26 mouse cellular contexts compared by ENCODE assay signal in genomic region chr12:56537931-56538330, GRCm38 (mm10). TPM values are rescaled to one million over a fixed set of nuclear protein-coding genes. Genes with fewer than 3 reads are reported as not detected.
DNase-seq lines count a peak whose midpoint lies in the region; ATAC-seq and TF ChIP-seq lines count a peak whose summit lies in the region.
"Had no signal": no experiment of that assay in that cellular context is flagged by ENCODE, and none has a peak within 500 bp of the region (broad histone marks: within the 10 kb centered on the region; RNA-seq: fewer than 3 reads in every experiment).

No protein-coding gene starts in this region.

- no peaks in the 10 kb centered on the region; the same call in 1 of the 2 replicates for H3K36me3 ChIP-seq in forebrain, embryonic 11.5 days (ENCODE audit: control insufficient read depth, insufficient read depth, low read length)
- no peaks in the 10 kb centered on the region for H3K36me3 ChIP-seq in forebrain, embryonic 16.5 days (ENCODE audit: control insufficient read depth, insufficient read depth)
- no peaks in the 10 kb centered on the region for H3K36me3 ChIP-seq in lung, postnatal 0 days (ENCODE audit: insufficient read depth, low read length)
- no peaks in the 10 kb centered on the region for H3K36me3 ChIP-seq in forebrain, embryonic 13.5 days (ENCODE audit: poor library complexity, severe bottlenecking)
- no peaks in the 10 kb centered on the region for H3K36me3 ChIP-seq in limb, embryonic 11.5 days (ENCODE audit: control insufficient read depth, insufficient read depth, low read length)
- H3K36me3 ChIP-seq: embryonic facial prominence, embryonic 12.5 days; liver, embryonic 15.5 days had no signal

- WGBS in forebrain, embryonic 11.5 days, result 3% methylated on average over 6 of the region's 6 CpGs
- WGBS in forebrain, embryonic 16.5 days, result under 1% methylated on average over 6 of the region's 6 CpGs
- WGBS in lung, postnatal 0 days, result 5% methylated on average over 6 of the region's 6 CpGs
- WGBS in forebrain, embryonic 13.5 days, result 2% methylated on average over 6 of the region's 6 CpGs
- WGBS in limb, embryonic 11.5 days, result 3% methylated on average over 6 of the region's 6 CpGs

- no peak overlapping the region for H3K27ac ChIP-seq in forebrain, embryonic 11.5 days (ENCODE audit: low read depth, low read length)
- no peak overlapping the region for H3K27ac ChIP-seq in forebrain, embryonic 16.5 days (ENCODE audit: low read length)
- H3K27ac ChIP-seq in lung, postnatal 0 days (ENCODE audit: low read length), result peak overlapping the region; percentile 96
- no peak overlapping the region for H3K27ac ChIP-seq in forebrain, embryonic 13.5 days
- no peak overlapping the region for H3K27ac ChIP-seq in limb, embryonic 11.5 days (replicated peaks; ENCODE audit: low read depth, low read length)
- H3K27ac ChIP-seq: embryonic facial prominence, embryonic 12.5 days; hindbrain, embryonic 14.5 days; kidney, postnatal 0 days; liver, embryonic 15.5 days had no signal

- peak; percentile 4; the same call in 1 of the 2 replicates for TF ChIP-seq CTCF in lung, postnatal 0 days (IDR thresholded peaks at IDR 0.05)

- peaks cover 90% of the 10 kb centered on the region for H3K27me3 ChIP-seq in forebrain, embryonic 11.5 days (ENCODE audit: control insufficient read depth, insufficient read depth, low read length)
- H3K27me3 ChIP-seq in forebrain, embryonic 16.5 days (replicated peaks; ENCODE audit: control insufficient read depth, insufficient read depth, low read length), result peaks cover 78% of the 10 kb centered on the region
- H3K27me3 ChIP-seq in lung, postnatal 0 days (replicated peaks; ENCODE audit: insufficient read depth, low read length), result peaks cover 24% of the 10 kb centered on the region; the same call in 1 of the 2 replicates
- peaks cover 100% of the 10 kb centered on the region for H3K27me3 ChIP-seq in forebrain, embryonic 13.5 days
- peaks cover 93% of the 10 kb centered on the region for H3K27me3 ChIP-seq in limb, embryonic 11.5 days (ENCODE audit: control insufficient read depth, insufficient read depth, low read length)

- H3K4me3 ChIP-seq in forebrain, embryonic 11.5 days (ENCODE audit: low read depth, low read length), result peak overlapping the region; percentile 40; the same call in 1 of the 2 replicates
- no peak overlapping the region for H3K4me3 ChIP-seq in forebrain, embryonic 16.5 days (replicated peaks; ENCODE audit: low read length)
- peak overlapping the region; percentile 60; the same call in 1 of the 2 replicates for H3K4me3 ChIP-seq in lung, postnatal 0 days (ENCODE audit: low read depth, low read length)
- H3K4me3 ChIP-seq in forebrain, embryonic 13.5 days, result peak overlapping the region; percentile 43
- no peak overlapping the region for H3K4me3 ChIP-seq in limb, embryonic 11.5 days (ENCODE audit: low read depth, low read length)
- H3K4me3 ChIP-seq: embryonic facial prominence, embryonic 12.5 days; liver, embryonic 15.5 days had no signal

- no peak for ATAC-seq in forebrain, embryonic 11.5 days (replicated peaks; ENCODE audit: low FRiP score)
- ATAC-seq in forebrain, embryonic 16.5 days, result no peak
- no peak for ATAC-seq in lung, postnatal 0 days
- ATAC-seq in forebrain, embryonic 13.5 days, result no peak
- no peak for ATAC-seq in limb, embryonic 11.5 days (ENCODE audit: insufficient number of reproducible peaks, low FRiP score, low TSS enrichment, low read depth)
- ATAC-seq: inflammation-experienced regulatory T-cells, adult 6 months had no signal

- TF ChIP-seq EP300 in lung, postnatal 0 days (IDR thresholded peaks at IDR 0.05), result no peak

- no peak for DNase-seq in forebrain, embryonic 11.5 days (ENCODE audit: low spot score)
- DNase-seq in lung, postnatal 0 days (ENCODE audit: low spot score), result no peak
- DNase-seq in lung, adult 18-20 months, result no peak
- DNase-seq in limb, embryonic 11.5 days (ENCODE audit: low spot score), result peak; percentile 29
- DNase-seq in adrenal gland, postnatal 36 days, result no peak
- DNase-seq: adrenal gland, postnatal 25 days; cerebellum, adult 9-10 months; gastrocnemius, postnatal 36 days; kidney, adult 2 months; layer of hippocampus, adult 9-11 months; liver; right cerebral cortex, postnatal 25 days; spleen, adult 18-20 months had no signal

- no peaks in the 10 kb centered on the region for H3K9me3 ChIP-seq in forebrain, embryonic 11.5 days (ENCODE audit: control insufficient read depth, low read length)
- no peaks in the 10 kb centered on the region for H3K9me3 ChIP-seq in forebrain, embryonic 16.5 days (ENCODE audit: control insufficient read depth, low read length)
- H3K9me3 ChIP-seq in lung, postnatal 0 days (ENCODE audit: low read length), result no peaks in the 10 kb centered on the region
- no peaks in the 10 kb centered on the region for H3K9me3 ChIP-seq in forebrain, embryonic 13.5 days (replicated peaks)
- H3K9me3 ChIP-seq in limb, embryonic 11.5 days (ENCODE audit: control insufficient read depth, low read length), result no peaks in the 10 kb centered on the region
- H3K9me3 ChIP-seq: embryonic facial prominence, embryonic 12.5 days; liver, embryonic 15.5 days had no signal

- 0 out of 2 replicates have a peak, but pooled peaks cover 3% of the 10 kb centered on the region for H3K4me1 ChIP-seq in forebrain, embryonic 11.5 days (replicated peaks; ENCODE audit: control insufficient read depth, insufficient read depth, low read length)
- H3K4me1 ChIP-seq in forebrain, embryonic 16.5 days (replicated peaks; ENCODE audit: control insufficient read depth, insufficient read depth, low read length), result peaks cover 20% of the 10 kb centered on the region
- no peaks in the 10 kb centered on the region for H3K4me1 ChIP-seq in lung, postnatal 0 days (ENCODE audit: insufficient read depth, low read depth, low read length)
- H3K4me1 ChIP-seq in forebrain, embryonic 13.5 days, result peaks cover 18% of the 10 kb centered on the region
- H3K4me1 ChIP-seq in limb, embryonic 11.5 days (ENCODE audit: control insufficient read depth, insufficient read depth, low read length), result peaks cover 7% of the 10 kb centered on the region; the same call in 1 of the 2 replicates
- H3K4me1 ChIP-seq: liver, embryonic 15.5 days had no signal

- H3K4me2 ChIP-seq in forebrain, embryonic 11.5 days (ENCODE audit: low read depth, low read length, severe bottlenecking), result peak overlapping the region; percentile 35; the same call in 1 of the 2 replicates
- H3K4me2 ChIP-seq in forebrain, embryonic 16.5 days (ENCODE audit: low read length), result no peak overlapping the region
- H3K4me2 ChIP-seq in lung, postnatal 0 days (replicated peaks; ENCODE audit: low read depth, low read length), result peak overlapping the region; percentile 55
- H3K4me2 ChIP-seq in forebrain, embryonic 13.5 days, result peak overlapping the region; percentile 44
- H3K4me2 ChIP-seq in limb, embryonic 11.5 days (ENCODE audit: low read depth, severe bottlenecking), result no peak overlapping the region
- H3K4me2 ChIP-seq: embryonic facial prominence, embryonic 12.5 days; hindbrain, embryonic 14.5 days; liver, embryonic 15.5 days had no signal

- no peak overlapping the region for H3K9ac ChIP-seq in forebrain, embryonic 11.5 days (ENCODE audit: low read length)
- no peak overlapping the region for H3K9ac ChIP-seq in forebrain, embryonic 16.5 days (replicated peaks; ENCODE audit: low read depth, low read length)
- peak overlapping the region; percentile 92 for H3K9ac ChIP-seq in lung, postnatal 0 days (replicated peaks; ENCODE audit: low read depth)
- H3K9ac ChIP-seq in forebrain, embryonic 13.5 days, result peak overlapping the region; percentile 54; the same call in 1 of the 2 replicates
- H3K9ac ChIP-seq in limb, embryonic 11.5 days (ENCODE audit: low read length), result no peak overlapping the region
- H3K9ac ChIP-seq: embryonic facial prominence, embryonic 12.5 days; hindbrain, embryonic 14.5 days; liver, embryonic 15.5 days had no signal

RNA-seq across cellular contexts. Expression of gene Nkx2-1, which starts 1.2 kb away (rescaled TPM):
- polyA plus RNA-seq in forebrain, embryonic 11.5 days (2014; fragmentation: Nextera tagmentation; extraction: Ambion mirVana), result 36.6 and 45.7 TPM in 2 replicates
- 4.7 and 8.1 TPM in 2 replicates for polyA plus RNA-seq in forebrain, embryonic 16.5 days (2015; fragmentation: Nextera tagmentation; extraction: Ambion mirVana)
- polyA plus RNA-seq in lung, postnatal 0 days (2015; fragmentation: Nextera tagmentation; extraction: Ambion mirVana), result 62.7 and 68.7 TPM in 2 replicates
- 12.4 and 22.6 TPM in 2 replicates for polyA plus RNA-seq in forebrain, embryonic 13.5 days (2015; fragmentation: Nextera tagmentation; extraction: Ambion mirVana)
- not detected in 2 replicates for polyA plus RNA-seq in limb, embryonic 11.5 days (2014; fragmentation: Nextera tagmentation; extraction: Ambion mirVana)
- not detected for total RNA-seq in adrenal gland, postnatal 36 days (2021)
- total RNA-seq: adrenal gland, postnatal 25 days; ES-E14; gastrocnemius, adult 18-20 months; gastrocnemius, postnatal 36 days; heart, adult 8-10 months; megakaryocyte, adult 5-6 weeks had no signal
- polyA plus RNA-seq: hindbrain, embryonic 14.5 days; inflammation-experienced regulatory T-cells, adult 6 months; kidney, adult 2 months; kidney, postnatal 0 days; large intestine, adult 2 months; liver, embryonic 15.5 days; testis, adult 2 months had no signal

Comparison
In these comparisons a context has a peak if more than half of its experiments do, and no peak if none do; other contexts are left out.
1. H3K4me2 ChIP-seq: peak in forebrain, embryonic 11.5 days (single experiment), lung, postnatal 0 days (single experiment) and forebrain, embryonic 13.5 days (single experiment); none in forebrain, embryonic 16.5 days (single experiment) and limb, embryonic 11.5 days (single experiment).
2. H3K4me3 ChIP-seq: peak in forebrain, embryonic 11.5 days (single experiment), lung, postnatal 0 days (single experiment) and forebrain, embryonic 13.5 days (single experiment); none in forebrain, embryonic 16.5 days (single experiment) and limb, embryonic 11.5 days (single experiment).
3. H3K9ac ChIP-seq: peak in lung, postnatal 0 days (single experiment) and forebrain, embryonic 13.5 days (single experiment); none in forebrain, embryonic 11.5 days (single experiment), forebrain, embryonic 16.5 days (single experiment) and limb, embryonic 11.5 days (single experiment).